Mouse (Mus musculus) stomach, postnatal 0 days (tissue): ENCODE data around the gene Grm8.

Experiments
- CTCF ChIP-seq: IDR thresholded peaks from 2 replicates; pipeline ENCODE4 v1.5.1; 2016; ENCODE audit warnings: antibody characterized with exemption, low read depth, mild to moderate bottlenecking, moderate library complexity
- EP300 ChIP-seq: optimal IDR thresholded peaks from 2 replicates; pipeline ENCODE3; 2016; ENCODE audit warnings: antibody characterized with exemption

DNA sequence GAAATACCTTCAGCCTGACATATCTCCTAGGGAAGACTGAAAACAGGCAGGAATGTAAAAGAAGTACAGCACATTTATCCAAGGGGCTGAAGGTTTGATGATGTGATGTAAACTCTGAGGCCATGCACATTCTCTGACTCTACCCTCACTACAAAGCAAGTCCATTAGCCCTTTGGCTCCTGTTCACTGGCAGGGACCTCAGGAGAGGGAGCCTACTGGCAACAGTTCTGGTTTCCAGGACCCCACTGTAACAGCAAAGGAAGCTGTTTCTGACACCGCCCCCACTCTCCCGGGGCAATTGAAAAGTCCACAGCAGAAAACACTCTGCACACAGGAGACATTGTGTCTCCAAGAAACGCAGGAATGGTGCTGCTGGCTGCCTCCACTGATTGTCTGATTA lies 817.6 kb downstream of the Grm8 start:
- TF ChIP-seq EP300 (no peak), CTCF (no peak)
